Mouse (Mus musculus): ENCODE data around the gene Rtn1.

- TF ChIP-seq POLR2A (IDR thresholded peaks at IDR 0.05; ENCODE audit: low read depth, low read length) (no peak), CTCF (IDR thresholded peaks at IDR 0.05; ENCODE audit: extremely low read depth, insufficient read length, insufficient replicate concordance, low read depth, low read length) (no peak)
Measured at GRCm38 (mm10) chr12:72237251-72237650, 171.6 kb downstream of the Rtn1 start.

Data from small intestine, adult 2 months (tissue).